Mouse (Mus musculus) heart, adult 11 months (tissue): ENCODE measurements around the gene Capn5.
A peak's percentile ranks its signal among the peaks of the same experiment; 100 is the strongest.

ENCODE experiments used
- DNase-seq: peaks from one replicate; pipeline ENCODE4 v3.0.0; 2022

Gene Capn5

GRCm38 (mm10) chr7:98147766-98148165, 30.3 kb downstream of the Capn5 start:
- no peak for DNase-seq

DNA sequence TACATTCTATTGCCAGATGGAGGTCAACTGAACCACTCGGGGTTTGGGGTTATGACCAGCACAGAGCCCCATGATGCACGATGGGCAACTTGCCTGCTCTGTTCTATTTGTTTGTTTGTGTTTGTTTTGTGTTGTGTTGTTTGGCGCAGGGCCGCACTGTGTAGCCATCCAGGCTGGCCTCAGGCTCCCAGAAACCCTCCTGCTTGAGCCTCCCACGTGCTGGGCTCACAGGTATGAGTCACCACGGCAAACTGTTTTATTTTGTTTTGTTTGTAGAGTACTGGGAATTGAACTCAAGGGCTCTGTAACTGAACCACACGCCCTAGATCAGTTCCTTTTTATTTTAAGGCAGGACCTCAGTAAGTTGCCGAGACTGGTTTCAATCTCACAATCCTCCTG, 31.6 kb downstream of the Capn5 start:
- DNase-seq, result no peak

DNA sequence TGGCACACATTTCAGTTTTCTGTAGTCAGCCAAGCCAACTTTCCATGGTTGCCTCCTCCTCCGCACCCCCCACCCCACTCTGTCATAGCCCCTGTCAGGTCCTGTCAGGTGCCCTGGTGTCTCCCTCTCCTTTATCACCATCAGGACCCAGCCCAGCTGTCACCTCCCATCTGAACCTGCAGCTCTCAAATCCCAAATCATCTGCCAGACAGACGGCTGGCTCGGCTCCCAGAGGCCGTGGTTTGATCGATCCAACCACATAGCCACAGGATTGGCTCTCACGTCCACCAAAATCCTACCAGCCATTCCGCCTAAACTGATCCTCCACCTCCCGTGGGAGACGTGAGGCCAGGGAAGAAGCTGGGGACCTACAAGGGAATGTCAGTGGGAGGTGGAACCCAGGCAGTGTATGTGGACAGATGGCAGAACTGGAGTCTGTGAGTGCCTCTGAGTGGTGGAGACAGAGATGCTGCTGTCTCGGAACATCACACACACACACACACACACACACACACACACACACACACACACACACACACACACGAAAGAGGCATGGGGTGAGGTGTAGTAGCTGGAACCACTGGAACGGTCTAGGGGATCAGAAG, 32.1 kb downstream of the Capn5 start:
- DNase-seq, result no peak

- DNase-seq, result no peak
Observed at GRCm38 (mm10) chr7:98145402-98145801, 32.7 kb downstream of the Capn5 start, which contains the start of gene Omp. TSS of gene Omp (minus strand) at chr7:98145502.

DNA sequence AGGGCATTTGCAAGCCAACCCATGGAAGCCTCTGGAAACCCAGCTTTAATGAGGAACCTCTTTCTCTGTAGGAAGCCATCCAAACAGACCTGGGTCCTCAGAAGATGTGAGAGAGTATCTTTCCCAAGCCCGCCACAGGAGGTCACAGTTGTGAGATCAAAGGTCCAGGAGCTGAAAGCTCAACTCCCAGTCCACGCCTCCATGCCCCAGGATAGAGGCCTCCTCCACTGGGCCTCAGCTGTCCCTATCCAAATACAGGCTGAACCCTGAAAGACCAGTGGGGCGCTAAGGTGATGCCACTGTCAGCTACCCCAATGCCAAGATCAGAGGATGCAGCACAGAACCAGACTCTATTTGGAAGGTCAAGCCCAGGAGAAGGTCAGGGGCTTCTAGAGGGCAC, 35.4 kb downstream of the Capn5 start:
- DNase-seq, result no peak

DNA sequence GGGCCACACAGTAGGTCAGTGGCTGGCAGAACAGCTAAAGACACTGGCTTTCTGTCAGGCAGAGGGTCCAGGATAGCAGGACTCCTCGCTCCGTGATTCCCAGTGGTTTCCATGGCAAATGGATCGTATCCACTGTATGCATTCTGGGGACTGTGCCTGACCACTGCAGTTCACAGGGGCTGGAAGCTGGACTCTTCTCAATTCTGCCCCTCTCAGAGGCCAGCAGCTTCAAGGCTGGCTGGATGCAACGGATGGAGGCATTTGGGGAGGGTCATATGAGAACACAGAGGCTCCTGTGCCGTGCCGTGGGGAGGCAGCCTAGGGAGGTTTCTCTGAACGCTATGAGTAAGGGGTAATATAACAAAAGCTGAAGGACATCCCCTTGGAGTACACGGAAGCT, 35.8 kb downstream of the Capn5 start:
- no peak for DNase-seq

DNA sequence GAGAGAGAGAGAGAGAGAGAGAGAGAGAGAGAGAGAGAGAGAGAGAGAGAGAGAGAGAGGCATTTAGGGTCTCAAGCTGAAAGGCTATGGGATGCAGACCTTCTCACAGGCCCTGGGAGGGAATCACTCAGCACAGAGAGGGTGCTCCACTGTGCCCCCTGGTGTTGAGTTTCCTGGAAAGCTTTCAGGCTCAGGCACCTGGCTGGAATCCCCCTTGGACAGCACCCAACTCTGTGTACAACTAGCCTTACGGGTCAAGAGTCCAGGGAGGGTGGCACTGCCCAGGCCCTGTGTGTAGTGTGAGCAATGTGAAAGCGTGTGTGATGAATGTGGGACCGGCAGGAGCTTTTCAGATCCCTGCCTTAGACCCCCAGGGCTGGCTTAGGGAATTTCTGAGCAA, 36.9 kb downstream of the Capn5 start:
- DNase-seq, result no peak

GRCm38 (mm10) chr7:98140597-98140996, 37.5 kb downstream of the Capn5 start:
- no peak for DNase-seq

DNA sequence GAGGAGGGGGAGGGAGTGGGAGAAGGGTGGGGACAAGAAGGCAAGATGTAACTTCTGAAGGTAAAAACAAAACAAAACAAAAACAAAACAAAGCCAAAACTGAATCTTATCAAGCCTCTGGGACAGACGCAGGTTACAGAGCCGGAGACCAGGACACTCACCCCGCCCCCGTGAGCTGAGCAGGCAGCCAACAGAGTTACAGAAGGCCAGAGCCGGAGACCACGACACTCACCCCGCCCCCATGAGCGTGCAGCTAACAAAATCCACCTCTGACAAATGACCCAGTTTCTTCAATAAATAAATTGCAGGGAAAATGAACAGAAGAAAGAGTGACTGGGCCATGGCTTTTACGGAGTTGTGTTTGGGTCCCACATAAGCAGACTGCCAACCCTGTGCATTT, 38.9 kb downstream of the Capn5 start:
- DNase-seq, result no peak

GRCm38 (mm10) chr7:98137995-98138394, 40.1 kb downstream of the Capn5 start:
- DNase-seq, result no peak

GRCm38 (mm10) chr7:98137583-98137982, 40.5 kb downstream of the Capn5 start:
- no peak for DNase-seq

- DNase-seq, result no peak
Observed at GRCm38 (mm10) chr7:98131751-98132150, 46.3 kb downstream of the Capn5 start.

- no peak for DNase-seq
Observed at GRCm38 (mm10) chr7:98125473-98125872, 52.6 kb downstream of the Capn5 start.

GRCm38 (mm10) chr7:98124701-98125100, 53.4 kb downstream of the Capn5 start:
- DNase-seq, result no peak

DNA sequence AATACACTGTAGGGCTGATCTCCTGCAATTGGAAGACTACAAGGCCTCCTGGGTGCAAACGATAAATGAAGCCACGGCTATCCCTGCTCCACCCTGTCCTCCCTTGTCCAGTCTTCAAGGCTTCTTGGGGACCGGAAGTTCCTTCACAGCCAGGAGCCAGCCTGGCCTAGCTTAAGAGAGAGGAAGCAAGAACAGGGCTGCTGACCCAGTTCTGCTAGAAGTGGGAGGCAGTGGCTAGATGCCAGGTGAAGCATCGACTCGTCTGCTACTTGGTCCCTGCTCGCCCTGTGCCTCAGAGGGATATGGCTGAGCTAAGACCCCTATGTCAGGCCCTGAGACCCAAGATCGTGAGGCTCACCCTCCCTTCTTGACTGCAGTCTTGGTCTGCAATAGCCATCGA, 56.4 kb downstream of the Capn5 start:
- peak; percentile 92 for DNase-seq

- no peak for DNase-seq
Observed at GRCm38 (mm10) chr7:98121241-98121640, 56.8 kb downstream of the Capn5 start.

DNA sequence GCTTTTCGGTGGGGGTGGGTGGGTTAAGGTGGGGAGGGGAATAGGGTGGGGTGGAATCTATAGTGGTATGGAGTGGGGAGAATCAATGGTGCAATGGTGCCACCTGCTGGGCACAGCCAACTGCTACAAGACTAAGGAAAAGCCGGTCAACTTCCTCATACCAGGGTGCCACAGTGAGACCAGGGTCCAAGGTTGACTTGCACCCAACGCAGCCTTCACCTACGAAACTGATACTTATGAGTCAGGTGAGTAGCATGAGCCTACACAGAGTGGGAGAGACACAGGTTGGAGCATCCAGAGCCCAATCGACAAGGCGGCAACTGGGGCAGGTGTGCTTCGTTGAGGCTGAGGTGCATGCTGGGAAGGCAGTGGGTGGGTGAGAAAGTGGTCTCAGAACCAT, 57.7 kb downstream of the Capn5 start:
- DNase-seq, result peak; percentile 94

DNA sequence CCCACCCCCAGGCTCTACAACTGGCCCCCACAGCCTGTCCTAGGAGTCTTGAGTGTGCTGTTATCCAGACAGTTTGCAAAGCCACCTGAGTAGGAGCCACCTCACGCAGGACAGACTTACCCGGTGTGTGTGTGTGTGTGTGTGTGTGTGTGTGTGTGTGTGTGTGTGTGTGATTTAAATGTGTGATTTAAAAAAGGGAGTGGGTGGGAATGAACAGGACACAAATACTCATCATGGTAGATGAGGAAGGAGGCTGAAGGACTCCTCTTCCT, 58.2 kb downstream of the Capn5 start:
- DNase-seq, result no peak

DNA sequence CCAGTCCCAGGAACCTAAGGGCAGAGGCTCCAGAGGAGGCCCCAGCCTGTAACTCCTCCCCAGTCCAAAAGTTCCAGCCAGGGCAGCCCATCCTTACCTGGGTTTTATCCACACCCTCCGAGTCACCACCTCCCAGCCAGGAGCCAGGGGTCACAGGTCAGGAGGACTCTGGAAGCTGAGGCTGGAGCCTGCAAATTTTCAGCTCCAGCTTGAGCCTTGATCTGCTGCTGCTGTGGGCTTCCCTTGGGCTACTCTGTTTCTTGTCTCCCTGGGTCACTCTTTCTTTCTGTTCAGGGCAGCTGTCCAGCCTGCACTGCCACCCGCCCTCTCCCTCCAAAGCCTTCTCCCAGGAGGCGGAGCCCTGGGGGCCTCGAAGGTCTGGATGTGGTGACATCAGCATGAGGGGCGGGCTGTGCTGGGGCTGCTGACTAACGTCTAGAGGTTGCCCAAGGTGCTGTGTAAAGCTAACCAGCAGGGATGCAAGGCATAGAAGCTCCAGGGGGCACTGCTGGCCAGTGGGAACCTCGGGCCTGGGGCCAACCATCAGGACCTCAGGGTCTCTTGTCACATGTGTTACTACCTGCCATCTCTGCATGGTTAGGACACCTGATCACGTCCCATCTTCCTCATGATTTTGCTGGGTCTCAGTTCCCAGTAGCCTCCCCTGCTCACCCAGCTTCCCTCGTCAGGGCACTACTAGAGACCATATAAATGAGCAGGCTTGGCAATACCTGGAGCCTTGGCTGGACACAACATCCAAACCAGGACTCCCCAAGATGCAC, 58.7 kb downstream of the Capn5 start, which contains the start of gene Myo7a:
TSS of gene Myo7a (minus strand) at position 346 of the 782 bp plus-strand sequence.
- peak; percentile 94 for DNase-seq

DNA sequence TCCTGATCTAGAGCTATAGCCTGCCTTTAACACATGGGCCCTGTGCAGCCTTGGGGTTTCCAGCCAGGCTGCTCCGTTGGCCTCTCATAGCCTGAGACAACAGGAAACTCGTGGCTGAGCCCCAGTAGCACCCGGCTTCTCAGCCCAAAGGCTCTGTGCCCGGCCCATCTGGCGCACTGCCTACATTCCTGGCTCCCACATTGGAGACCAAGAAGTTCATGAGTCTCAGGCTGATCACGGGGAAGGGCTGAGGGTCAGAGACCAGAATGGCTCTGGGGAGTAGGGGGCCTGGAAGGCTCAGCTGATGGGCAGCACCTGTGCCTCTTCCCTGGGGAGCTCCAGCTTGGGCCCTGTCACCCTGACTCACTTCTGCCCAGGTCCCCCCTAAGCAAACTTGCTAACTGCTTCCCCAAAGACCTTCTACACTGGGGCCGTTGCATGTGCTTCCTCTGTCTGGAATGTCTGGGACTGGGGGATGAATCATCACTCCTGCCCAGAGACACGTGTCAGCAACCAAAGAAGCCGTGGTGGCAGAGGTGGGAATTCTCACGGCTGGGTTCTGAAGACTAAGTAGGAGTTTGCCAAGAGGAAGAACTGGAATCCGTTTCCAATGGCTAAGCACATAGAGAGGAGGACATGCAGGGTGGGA, 60.9 kb downstream of the Capn5 start:
- peak; percentile 98 for DNase-seq

DNA sequence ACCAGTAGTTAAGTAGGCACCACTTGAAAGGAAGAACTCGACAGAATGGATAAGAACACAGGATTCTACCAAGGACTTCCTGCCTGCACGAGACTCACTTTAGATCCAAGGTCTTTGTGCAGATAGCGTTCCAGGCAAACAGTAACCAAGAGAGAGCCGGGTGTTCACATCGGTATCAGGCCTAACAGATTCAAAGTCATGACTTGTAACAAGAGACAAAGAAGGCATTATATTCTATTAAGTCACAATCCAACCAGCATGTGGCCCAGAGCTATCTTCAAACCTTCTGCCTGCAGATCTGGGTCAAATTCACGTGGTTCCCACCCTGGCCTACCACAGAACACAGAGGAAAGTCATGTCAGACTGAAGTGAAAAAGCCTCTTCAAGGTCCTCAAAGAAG, 63.4 kb downstream of the Capn5 start:
- DNase-seq, result no peak

GRCm38 (mm10) chr7:98111233-98111632, 66.8 kb downstream of the Capn5 start:
- no peak for DNase-seq

DNA sequence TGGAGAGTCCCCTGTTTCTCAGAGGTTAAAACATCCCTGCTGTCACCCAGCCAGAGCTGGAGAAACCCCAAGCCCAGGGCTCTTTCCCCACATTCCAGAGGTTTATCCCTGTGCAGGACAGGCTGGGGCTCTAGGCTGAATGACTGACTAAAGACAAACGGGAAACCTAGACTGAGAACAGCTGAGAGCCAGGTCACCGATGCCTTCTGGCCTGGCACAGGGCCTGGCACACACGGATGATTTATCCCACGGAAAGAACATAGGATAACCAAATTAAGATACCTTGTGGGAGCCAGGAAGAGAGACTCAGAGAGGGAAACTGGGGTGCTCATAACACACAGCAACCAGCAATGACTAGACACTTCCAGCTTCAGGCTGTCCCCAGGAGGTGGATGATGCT, 68.3 kb downstream of the Capn5 start:
- DNase-seq, result no peak
